Mouse (Mus musculus) bone marrow, adult 2 months (tissue): ENCODE results near the gene Sh3rf3.

Source experiments
- CTCF ChIP-seq: fragments of 200-500 bp; IDR thresholded peaks from 2 replicates; pipeline ENCODE4 v1.5.1; 2011; ENCODE audit warnings: low read length, control low read depth; ENCODE audit not compliant: control insufficient read depth, insufficient read depth
- POLR2A ChIP-seq: fragments of 200-500 bp; IDR thresholded peaks from 2 replicates; pipeline ENCODE4 v1.6.1; 2011; ENCODE audit warnings: low read depth, mild to moderate bottlenecking, control low read depth, low read length, borderline replicate concordance; ENCODE audit not compliant: control insufficient read depth

GRCm38 (mm10) chr10:58855814-58856213 lies 42.7 kb downstream of the Sh3rf3 start:
- TF ChIP-seq CTCF (no peak), POLR2A (no peak)
